In genomic region chr9:108732462-108732861, GRCm38 (mm10) we compare ENCODE assay signal across 19 mouse cellular contexts. TPM values are rescaled to one million over a fixed set of nuclear protein-coding genes. Genes with fewer than 3 reads are reported as not detected.
A peak's percentile ranks its signal among the peaks of the same experiment; 100 is the strongest.
DNase-seq lines count a peak whose midpoint lies in the region; TF ChIP-seq lines count a peak whose summit lies in the region.
"Had no signal": no experiment of that assay in that cellular context is flagged by ENCODE, and none has a peak within 500 bp of the region (broad histone marks: within the 10 kb centered on the region; RNA-seq: fewer than 3 reads in every experiment).

No protein-coding gene starts in this region.

- TF ChIP-seq CTCF in layer of hippocampus, adult 2 months (conservative IDR thresholded peaks at IDR 0.05) = peak; percentile 42

- no peak for DNase-seq in layer of hippocampus, adult 2 months (ENCODE audit: low spot score in 2 of 2)
- DNase-seq in layer of hippocampus, adult 18-20 months (ENCODE audit: low spot score in 2 of 2) = no peak
- peak; percentile 14 for DNase-seq in thymus, postnatal 4 days
- DNase-seq in thymus, postnatal 25 days = no peak
- peak; percentile 12 for DNase-seq in NIH3T3 (ENCODE audit: low read depth)
- no peak for DNase-seq in T-cell, adult 2 months (ENCODE audit: low spot score)
- no peak for DNase-seq in adrenal gland, postnatal 14 days
- DNase-seq: adrenal gland, adult 8-10 months; cerebellum, adult 9-11 months; kidney, adult 9 months; kidney, postnatal 4 days; lung, postnatal 14 days; right cerebral cortex, adult 18-20 months had no signal

- no peak overlapping the region for H3K27ac ChIP-seq in layer of hippocampus, adult 2 months
- H3K27ac ChIP-seq: embryonic facial prominence, embryonic 13.5 days; forebrain, embryonic 15.5 days; heart, embryonic 10.5 days; limb, embryonic 13.5 days; liver, embryonic 15.5 days; neural tube, embryonic 12.5 days had no signal

- H3K4me3 ChIP-seq in layer of hippocampus, adult 2 months = no peak overlapping the region
- H3K4me3 ChIP-seq: embryonic facial prominence, embryonic 13.5 days; forebrain, embryonic 15.5 days; heart, embryonic 10.5 days; limb, embryonic 13.5 days; liver, embryonic 15.5 days; neural tube, embryonic 12.5 days had no signal

RNA-seq across cellular contexts. Expression of gene Prkar2a, which starts 43.3 kb away (rescaled TPM):
- total RNA-seq in layer of hippocampus, adult 2 months (2021) = 10 to 100 TPM; 43.4 to 45.5 TPM
- 10 to 100 TPM; 44.8 to 49.0 TPM for total RNA-seq in layer of hippocampus, adult 18-20 months (2021)
- total RNA-seq in adrenal gland, postnatal 14 days (2021) = 36.3 and 37.4 TPM in 2 replicates

RNA-seq across cellular contexts. Expression of gene Ip6k2, which starts 51.1 kb away (rescaled TPM):
- 100 to 1,000 TPM; 249 to 251 TPM for total RNA-seq in layer of hippocampus, adult 2 months (2021)
- 100 to 1,000 TPM; 240 to 270 TPM for total RNA-seq in layer of hippocampus, adult 18-20 months (2021)
- 71.0 and 78.2 TPM in 2 replicates for total RNA-seq in adrenal gland, postnatal 14 days (2021)

Comparison
In these comparisons a context has a peak if more than half of its experiments do, and no peak if none do; other contexts are left out.
1. DNase-seq: peak in thymus, postnatal 4 days (single experiment) and NIH3T3 (single experiment); none in layer of hippocampus, adult 2 months (0 of 2), layer of hippocampus, adult 18-20 months (0 of 2), thymus, postnatal 25 days (single experiment), T-cell, adult 2 months (single experiment) and adrenal gland, postnatal 14 days (single experiment).